Mouse (Mus musculus) right cerebral cortex, postnatal 36 days (tissue): ENCODE data around the gene Bhlhe41.

Experiments used
- DNase-seq, 2 experiments: peaks; one replicate each; pipeline ENCODE4 v3.0.0; 2022; ENCODE audit warnings: low spot score in 2 of 2, mixed read lengths in 1 of 2

The Bhlhe41 gene

DNA sequence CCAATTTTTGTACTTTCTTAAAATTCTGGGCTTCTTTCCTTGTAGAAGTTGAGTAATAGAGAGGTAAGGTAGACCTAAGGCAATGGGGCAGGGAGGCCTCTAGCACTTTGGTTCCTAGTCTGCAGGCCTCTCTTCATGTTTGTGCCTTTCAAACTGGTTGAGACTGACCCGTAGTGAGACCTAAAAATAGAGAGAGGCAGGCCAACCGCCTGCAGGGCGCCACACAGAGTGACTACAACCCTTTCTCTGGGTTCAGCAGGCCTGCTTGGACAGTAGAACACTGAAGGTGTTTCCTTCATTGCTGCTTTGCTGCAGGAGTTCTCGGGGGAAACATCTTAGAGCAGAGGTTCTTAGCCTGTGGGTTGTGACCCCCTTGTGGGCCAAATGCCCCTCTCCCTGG, 5.6 kb upstream of the Bhlhe41 start:
- no peak for DNase-seq

- DNase-seq = no peak
Measured at GRCm38 (mm10) chr6:145867111-145867510, 1.8 kb upstream of the Bhlhe41 start.

- DNase-seq = peak; percentile 81 to 82
Measured at GRCm38 (mm10) chr6:145865886-145866851, 811 bp upstream of the Bhlhe41 start.

GRCm38 (mm10) chr6:145864171-145864570, 1.2 kb downstream of the Bhlhe41 start:
- DNase-seq = no peak

DNA sequence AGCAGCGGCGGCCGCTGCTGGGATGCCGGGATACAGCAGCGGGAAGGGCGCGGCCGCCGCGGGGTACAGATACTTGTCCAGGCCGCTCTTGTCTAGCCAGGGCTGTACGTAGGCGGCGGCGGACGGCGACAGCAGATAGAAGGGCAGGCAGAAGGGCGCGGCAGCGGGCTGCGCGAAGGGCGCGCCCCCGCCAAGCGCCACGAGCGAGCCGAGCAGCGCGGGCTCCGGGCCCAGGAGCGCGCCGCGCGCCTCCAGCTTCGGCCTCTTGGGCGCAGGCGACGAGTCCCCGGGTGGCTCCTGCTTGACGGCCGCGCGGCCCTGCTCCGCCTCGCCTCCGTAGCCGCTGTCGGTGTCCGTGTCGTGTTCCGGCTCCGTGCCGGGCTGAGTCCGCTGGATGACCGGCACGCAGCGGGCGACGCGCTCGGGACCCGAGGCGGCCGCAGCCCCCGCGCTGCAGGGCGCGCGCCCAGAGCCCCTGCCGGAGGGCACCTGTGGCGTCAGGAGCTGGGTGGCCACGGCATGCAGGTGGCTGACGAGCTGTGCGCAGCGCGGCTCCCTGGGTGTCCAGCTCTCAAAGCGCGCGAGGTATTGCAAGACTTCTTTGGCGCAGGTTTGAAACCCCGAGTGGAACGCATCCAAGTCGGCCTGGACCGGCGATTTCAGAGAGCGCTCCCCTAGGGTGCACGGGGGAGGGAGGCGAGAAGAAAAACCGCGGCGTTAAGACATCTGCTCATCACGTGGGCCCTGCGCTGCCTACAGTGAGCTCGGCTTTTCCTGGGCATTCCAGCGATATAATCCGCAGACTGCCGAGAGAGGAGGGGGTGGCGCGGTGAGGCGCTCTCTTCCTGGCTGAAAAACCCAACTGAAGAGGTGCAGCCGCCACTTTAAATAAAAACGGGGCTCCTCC, 2.0 kb downstream of the Bhlhe41 start:
- DNase-seq = peak; percentile 79 to 85

DNA sequence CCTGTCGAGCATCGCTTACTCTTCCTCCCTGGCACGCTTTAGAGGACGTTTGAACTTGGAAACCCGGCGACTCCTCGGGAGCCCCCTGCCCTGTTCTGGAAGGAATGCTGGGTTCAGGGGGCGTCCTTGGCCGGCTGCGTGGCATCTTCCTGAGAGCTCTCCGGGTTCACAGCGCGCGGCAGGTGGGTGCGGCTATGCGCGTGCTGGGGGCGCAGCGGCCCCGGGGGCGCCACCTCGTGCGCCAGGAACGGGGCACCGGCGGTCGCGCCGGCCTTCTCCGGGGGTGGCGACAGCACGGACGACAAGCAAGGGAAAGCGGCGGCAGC, 2.7 kb downstream of the Bhlhe41 start:
- DNase-seq = no peak

GRCm38 (mm10) chr6:145862321-145862720, 3.0 kb downstream of the Bhlhe41 start:
- DNase-seq = no peak

DNA sequence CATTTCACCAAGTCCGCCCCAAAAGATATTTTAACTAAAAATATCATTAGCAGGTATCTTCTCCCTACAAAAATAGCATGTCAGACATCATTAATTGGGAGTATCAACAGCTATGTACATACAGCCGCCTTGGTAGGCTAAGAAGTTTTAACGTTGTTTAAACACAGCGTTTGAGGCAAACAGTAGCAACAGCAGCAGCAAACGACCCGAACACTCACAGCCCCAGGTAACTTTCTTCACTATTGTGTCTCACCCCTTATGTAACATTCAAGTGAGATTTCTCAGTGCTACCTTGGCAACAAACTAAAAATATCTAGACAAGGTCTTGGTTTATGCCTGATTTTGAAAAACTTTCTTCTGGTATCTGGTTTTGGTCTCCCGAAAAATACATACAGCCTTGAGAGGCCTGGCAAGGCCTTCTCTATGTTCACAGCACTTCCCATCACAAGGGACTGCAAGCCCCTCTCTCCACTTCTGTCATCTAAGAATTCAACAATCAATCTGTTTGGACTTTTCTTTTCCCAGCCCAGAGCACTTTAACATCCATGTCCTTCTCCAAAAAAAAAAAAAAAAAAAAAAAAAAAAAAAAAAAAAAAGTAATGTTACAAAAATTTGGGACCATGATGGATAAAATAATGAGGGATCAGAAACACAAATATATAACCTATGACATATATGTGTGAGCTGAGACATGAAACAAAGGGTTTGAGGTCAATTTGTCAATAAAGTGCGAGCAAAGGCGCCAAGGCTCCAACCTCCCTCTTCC, 3.7 kb downstream of the Bhlhe41 start:
- DNase-seq = no peak

DNA sequence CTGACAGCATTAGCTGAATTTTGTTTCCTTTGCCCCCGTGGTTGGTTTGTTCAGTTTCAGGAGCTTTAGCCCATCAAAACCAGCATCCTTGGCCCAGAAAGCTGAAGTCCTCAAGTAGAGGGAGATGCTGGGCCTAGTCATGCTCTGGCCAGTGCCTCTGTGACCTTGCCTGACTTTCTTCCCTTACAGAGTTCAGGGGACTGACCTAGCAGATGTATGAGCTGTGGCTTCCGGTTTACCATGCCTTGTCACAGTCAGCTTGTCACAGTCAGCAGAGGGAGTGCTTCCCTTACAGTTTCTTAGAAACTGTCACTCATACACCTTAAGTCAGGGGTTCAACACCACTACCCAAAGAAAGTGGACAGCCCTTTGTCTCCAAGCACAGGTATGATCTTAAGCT, 5.0 kb downstream of the Bhlhe41 start:
- DNase-seq = no peak

DNA sequence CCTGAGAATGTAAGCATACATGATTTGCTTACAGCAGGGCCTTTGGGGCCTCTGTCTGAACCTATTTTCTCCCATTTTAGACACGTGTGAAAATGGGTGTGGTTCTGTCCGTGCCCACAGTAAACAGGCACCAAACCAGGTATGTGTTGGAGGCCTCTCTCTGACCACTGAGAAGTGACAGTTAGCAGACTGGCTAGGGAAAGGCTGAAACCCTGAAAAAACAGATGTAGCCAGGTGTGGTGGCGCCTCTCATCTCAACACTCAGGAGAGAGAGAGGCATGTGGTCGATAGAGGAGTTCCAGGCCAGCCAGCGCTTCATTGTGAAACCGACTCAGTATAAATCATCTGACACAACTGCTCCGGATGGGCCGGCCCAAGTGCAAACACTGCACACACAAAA, 6.9 kb downstream of the Bhlhe41 start:
- DNase-seq = no peak

- DNase-seq = no peak
Measured at GRCm38 (mm10) chr6:145857428-145857827, 7.9 kb downstream of the Bhlhe41 start.

DNA sequence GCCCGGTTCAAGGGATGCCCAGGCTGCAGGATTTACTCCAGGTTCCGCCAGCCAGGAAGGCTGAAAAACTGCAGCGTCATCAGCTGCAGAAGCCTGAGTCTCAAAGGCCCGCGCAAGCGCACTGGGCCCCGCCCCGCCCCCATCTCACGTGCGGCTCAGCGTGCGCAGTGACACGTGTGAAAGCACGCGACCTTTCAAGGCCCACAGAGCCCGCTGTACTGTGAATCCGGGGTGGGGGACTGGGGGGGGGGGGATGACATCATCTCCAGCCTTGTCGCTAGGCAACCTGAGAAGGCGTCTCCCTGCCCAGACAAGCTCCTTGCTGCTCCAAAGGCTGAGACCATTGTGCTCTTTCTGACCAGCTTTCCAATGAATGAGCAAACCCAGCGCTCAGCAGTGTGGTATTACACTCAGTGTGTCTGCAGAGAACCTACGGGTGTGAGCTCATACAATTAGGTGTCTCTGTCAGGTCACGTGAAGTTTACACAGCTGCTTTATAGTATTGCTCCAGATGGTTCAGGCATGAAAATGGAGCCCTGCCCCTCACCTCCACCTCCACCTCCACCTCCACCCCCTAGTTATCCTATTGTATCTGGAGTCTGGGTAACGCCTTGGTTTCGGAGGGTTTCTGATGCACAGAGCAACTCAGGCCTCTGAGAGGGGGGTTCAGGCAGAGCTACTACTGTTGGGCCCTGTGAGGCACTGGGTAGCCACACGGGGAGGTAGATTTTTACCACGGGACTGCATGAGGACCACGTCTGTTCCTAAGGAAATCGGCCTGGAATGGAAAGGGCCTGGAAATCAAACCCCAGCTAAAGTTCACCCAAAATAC, 9.4 kb downstream of the Bhlhe41 start:
- peak; percentile 96 to 99 for DNase-seq

DNA sequence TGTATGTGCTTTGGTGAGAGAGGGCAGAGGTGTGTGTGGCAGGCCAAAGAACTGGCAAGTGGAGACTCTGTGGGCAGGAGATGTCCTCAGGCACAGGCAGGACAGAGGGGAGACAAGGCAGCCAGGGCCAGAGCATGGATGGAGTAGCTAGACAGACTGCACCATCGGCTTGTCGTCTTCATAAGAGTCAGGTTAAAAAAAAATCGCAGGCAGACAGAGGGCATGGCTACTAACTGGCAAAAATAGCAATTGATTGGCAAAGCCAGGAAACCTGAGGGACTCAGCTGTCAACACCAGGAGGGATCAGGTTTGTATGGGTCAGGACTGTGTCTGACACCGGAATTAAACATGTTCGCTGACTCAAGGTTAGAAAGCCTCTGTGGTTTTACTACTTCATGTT, 10.6 kb downstream of the Bhlhe41 start:
- no peak for DNase-seq

DNA sequence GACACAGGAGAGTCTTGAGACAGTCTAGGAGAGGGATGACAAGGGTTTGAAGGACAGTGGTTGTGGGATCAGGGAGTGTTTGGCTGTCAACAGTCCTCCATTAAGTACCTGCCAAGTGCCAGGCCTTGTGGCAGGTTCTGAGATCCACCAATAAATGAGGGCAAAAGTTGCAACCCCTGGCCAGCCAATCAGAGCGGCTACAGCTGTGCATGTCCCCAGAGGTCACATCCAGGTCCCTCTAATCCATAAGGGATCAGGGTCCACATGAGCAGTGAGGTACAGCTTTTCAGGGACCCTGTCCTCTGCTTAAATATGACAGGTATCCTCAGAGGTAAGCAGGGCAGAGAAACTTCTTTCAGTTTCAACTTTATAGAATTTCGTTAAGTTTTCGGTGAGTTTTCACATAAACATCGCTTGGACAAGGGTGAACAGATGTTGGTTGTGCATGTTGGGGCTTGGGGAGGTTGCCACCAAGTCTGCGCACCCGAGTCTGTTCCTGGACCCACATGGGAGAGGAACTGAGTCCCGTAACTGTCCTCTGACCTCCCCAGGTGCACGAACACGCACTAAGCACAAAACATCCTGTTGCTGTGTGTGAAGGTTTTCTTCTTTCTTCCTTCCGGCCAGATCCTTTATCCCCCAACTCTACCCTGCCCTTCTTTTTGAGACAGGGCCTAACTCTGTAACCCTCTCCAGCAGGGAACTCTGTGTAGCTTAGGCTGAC, 11.8 kb downstream of the Bhlhe41 start:
- no peak for DNase-seq

DNA sequence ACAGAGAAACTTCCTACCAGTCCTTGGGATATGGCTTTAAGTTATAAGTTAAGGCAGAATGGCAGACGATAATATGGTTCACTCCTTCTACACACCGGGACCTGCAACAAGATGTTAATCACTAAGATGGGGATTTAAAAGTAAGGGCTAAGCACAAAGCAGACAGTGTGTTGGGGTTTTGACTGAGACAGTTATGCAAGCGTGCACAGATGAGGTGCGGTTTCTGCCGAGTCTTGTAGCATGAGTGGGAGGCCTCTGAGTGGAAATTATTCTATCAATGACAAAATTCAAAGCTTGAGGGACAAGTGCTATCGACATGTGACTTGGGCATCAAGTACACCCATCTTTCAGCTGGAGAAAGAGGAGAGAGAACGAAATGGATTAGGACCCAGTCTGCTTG, 12.7 kb downstream of the Bhlhe41 start:
- DNase-seq = no peak

- no peak for DNase-seq
Measured at GRCm38 (mm10) chr6:145851956-145852355, 13.4 kb downstream of the Bhlhe41 start.

DNA sequence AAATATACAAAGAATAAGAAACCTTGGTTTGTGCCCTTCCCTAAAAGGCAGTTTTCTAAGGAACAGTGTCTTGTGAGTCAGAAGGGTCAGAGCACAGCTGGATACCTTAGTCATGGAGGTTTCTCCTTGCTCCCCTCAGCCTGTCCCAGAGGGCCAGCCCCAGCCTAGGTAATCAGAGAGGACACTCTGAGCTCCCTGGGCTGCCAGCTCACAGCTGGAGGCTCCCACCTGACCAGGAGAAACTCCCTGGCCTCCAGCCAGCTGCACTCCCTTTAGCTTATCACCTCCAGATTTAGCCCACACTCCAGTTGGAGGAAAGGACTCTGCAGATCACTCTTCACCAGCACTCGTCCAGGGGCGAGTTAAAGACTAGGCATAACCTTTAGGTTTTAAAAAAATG, 14.6 kb downstream of the Bhlhe41 start:
- DNase-seq = no peak

GRCm38 (mm10) chr6:145847661-145848060, 17.7 kb downstream of the Bhlhe41 start:
- DNase-seq = no peak

GRCm38 (mm10) chr6:145846948-145847347, 18.4 kb downstream of the Bhlhe41 start:
- no peak for DNase-seq

GRCm38 (mm10) chr6:145846076-145846475, 19.3 kb downstream of the Bhlhe41 start:
- no peak for DNase-seq
